Mouse (Mus musculus): ENCODE data around the gene Kcna2. TPM values are rescaled to one million over a fixed set of nuclear protein-coding genes. Genes with fewer than 3 reads are reported as not detected.

The Kcna2 gene
- total RNA-seq, 2 experiments from 2014 or later: 148 to 155 TPM

- intact Hi-C loops (cut with DNase I): no loop called here
- DNase-seq (ENCODE audit: low spot score in 2 of 2): no peak
These were observed 31.7 kb downstream of the Kcna2 start for GRCm38 (mm10) chr3:107132651-107133050.

- no peak for DNase-seq (ENCODE audit: low spot score in 2 of 2)
- intact Hi-C loops (cut with DNase I): no loop called here
These were observed 33.5 kb downstream of the Kcna2 start for GRCm38 (mm10) chr3:107134457-107134856.

GRCm38 (mm10) chr3:107147126-107147525 lies 46.2 kb downstream of the Kcna2 start:
- intact Hi-C loops (cut with DNase I): no loop called here
- DNase-seq (ENCODE audit: low spot score in 2 of 2): no peak

- intact Hi-C loops (cut with DNase I): no loop called here
- no peak for DNase-seq (ENCODE audit: low spot score in 2 of 2)
These were observed 48.1 kb downstream of the Kcna2 start for GRCm38 (mm10) chr3:107149006-107149405.

GRCm38 (mm10) chr3:107150469-107150868 lies 49.5 kb downstream of the Kcna2 start:
- DNase-seq (ENCODE audit: low spot score in 2 of 2): no peak

GRCm38 (mm10) chr3:107150872-107151540 lies 50.1 kb downstream of the Kcna2 start:
- intact Hi-C loops (cut with DNase I): no loop called here
- no peak for DNase-seq (ENCODE audit: low spot score in 2 of 2)

More at GRCm38 (mm10) chr3:107150469-107150868, 49.5 kb downstream of the Kcna2 start:
- intact Hi-C loops (cut with DNase I): no loop called here

- intact Hi-C loops (cut with DNase I): no loop called here
- no peak for DNase-seq (ENCODE audit: low spot score in 2 of 2)
These were observed 53.1 kb downstream of the Kcna2 start for GRCm38 (mm10) chr3:107153772-107154655.

- intact Hi-C loops (cut with DNase I): no loop called here
- DNase-seq (ENCODE audit: low spot score in 2 of 2): peak in 1 of 2 experiments; percentile 18
These were observed 57.9 kb downstream of the Kcna2 start for GRCm38 (mm10) chr3:107158856-107159255.

GRCm38 (mm10) chr3:107159418-107159817 lies 58.5 kb downstream of the Kcna2 start:
- no peak for DNase-seq (ENCODE audit: low spot score in 2 of 2)
- intact Hi-C loops (cut with DNase I): no loop called here

- intact Hi-C loops (cut with DNase I): loop anchor here (2.0 kb wide), 1 partner anchor 63 kb away; no protein-coding TSS in a partner anchor
- DNase-seq (ENCODE audit: low spot score in 2 of 2): peak; percentile 44 to 54
These were observed 58.9 kb downstream of the Kcna2 start for GRCm38 (mm10) chr3:107159859-107160324.

GRCm38 (mm10) chr3:107162741-107163140 lies 61.8 kb downstream of the Kcna2 start:
- DNase-seq (ENCODE audit: low spot score in 2 of 2): no peak
- intact Hi-C loops (cut with DNase I): no loop called here

Other genes starting within 250 kb of the Kcna2 start
- gene Kcna3, start 65.0 kb upstream of the Kcna2 start, total RNA-seq (2021): 10 to 100 TPM; 30.7 to 31.1 TPM
- under 1 TPM in 1 of 2 experiments, not detected in 1; 0.20 TPM for gene Kcna10, start 81.9 kb downstream of the Kcna2 start, total RNA-seq (2021)
- gene Cym, start 120.6 kb downstream of the Kcna2 start, total RNA-seq (2021): not detected
- not detected for gene A630076J17Rik, start 129.5 kb downstream of the Kcna2 start, total RNA-seq (2021)
- gene Prok1, start 138.6 kb downstream of the Kcna2 start, total RNA-seq (2021): not detected
- gene Lamtor5, start 177.7 kb downstream of the Kcna2 start, total RNA-seq (2021): 10 to 100 TPM; 64.6 to 66.8 TPM
- 1 to 10 TPM; 1.7 to 2.4 TPM for gene Slc16a4, start 190.1 kb downstream of the Kcna2 start, total RNA-seq (2021)
- 10 to 100 TPM; 24.2 to 30.0 TPM for gene Rbm15, start 232.5 kb downstream of the Kcna2 start, total RNA-seq (2021)